Mouse (Mus musculus) neural tube, embryonic 11.5 days (tissue): ENCODE measurements around the gene Elk3. TPM values are rescaled to one million over a fixed set of nuclear protein-coding genes. Genes with fewer than 3 reads are reported as not detected.
A peak's percentile ranks its signal among the peaks of the same experiment; 100 is the strongest.

Experiments
- ATAC-seq: fragments of 200-750 bp; cut with Nextera tagmentation; 2 replicates; pipeline ENCODE4 v1.8.0; 2017; ENCODE audit warnings: moderate number of reproducible peaks, mild to moderate bottlenecking, moderate TSS enrichment, moderate library complexity; ENCODE audit not compliant: insufficient read depth, low FRiP score, low TSS enrichment
- DNase-seq: peaks from one replicate; pipeline ENCODE4 v3.0.0-alpha.2; 2015; ENCODE audit warnings: low spot score
- H3K27ac ChIP-seq: fragments of 300-500 bp; sonication (generic); 2 replicates; pipeline ENCODE4 v1.5.1; 2014; ENCODE audit warnings: low read depth, mild to moderate bottlenecking, low read length
- H3K27me3 ChIP-seq: fragments of 300-500 bp; sonication (generic); 2 replicates; pipeline ENCODE4 v1.6.1; 2014; ENCODE audit warnings: mild to moderate bottlenecking, low read length, mixed read lengths; ENCODE audit not compliant: control insufficient read depth, insufficient read depth
- H3K36me3 ChIP-seq: fragments of 300-500 bp; sonication (generic); 2 replicates; pipeline ENCODE4 v1.6.1; 2014; ENCODE audit warnings: mild to moderate bottlenecking, low read length, moderate library complexity, mixed read lengths; ENCODE audit not compliant: control insufficient read depth, insufficient read depth
- H3K4me1 ChIP-seq: fragments of 300-500 bp; sonication (generic); 2 replicates; pipeline ENCODE4 v1.6.1; 2014; ENCODE audit warnings: low read length, mixed read lengths; ENCODE audit not compliant: control insufficient read depth, insufficient read depth
- H3K4me2 ChIP-seq: fragments of 300-500 bp; sonication (generic); 2 replicates; pipeline ENCODE4 v1.6.1; 2014; ENCODE audit warnings: low read depth, mild to moderate bottlenecking, moderate library complexity
- H3K4me3 ChIP-seq: fragments of 300-500 bp; sonication (generic); 2 replicates; pipeline ENCODE4 v1.5.1; 2014; ENCODE audit warnings: low read depth, low read length
- H3K9ac ChIP-seq: fragments of 300-500 bp; sonication (generic); 2 replicates; pipeline ENCODE4 v1.6.1; 2014; ENCODE audit warnings: mild to moderate bottlenecking, low read length
- H3K9me3 ChIP-seq: fragments of 300-500 bp; sonication (generic); 2 replicates; pipeline ENCODE4 v1.6.1; 2016; ENCODE audit warnings: low read length; ENCODE audit not compliant: control insufficient read depth
- WGBS: fragments of 180-500 bp; shearing (Covaris S2); extraction: QIAGEN DNeasy Blood & Tissue Kit; methylation state at CpG from one replicate; pipeline ENCODE4 v1.1.7; 2014; 5-methylcytosine and 5-hydroxymethylcytosine counted together
- polyA plus RNA-seq: library from polyadenylated mRNA; unstranded; fragments of >200 nt; fragmentation: Nextera tagmentation; extraction: Ambion mirVana; gene quantifications from 2 replicates; pipeline ENCODE4 v1.2.1, GENCODE M21; 2014

The Elk3 gene
- polyA plus RNA-seq, 1 experiment from 2014 or later = 21.9 TPM

- Histone ChIP-seq H3K27me3 (no peaks in the 10 kb centered on the region), H3K9me3 (no peaks in the 10 kb centered on the region), H3K36me3 (no peaks in the 10 kb centered on the region), H3K4me1 (no peaks in the 10 kb centered on the region), H3K9ac (peak overlapping the region; percentile 86), H3K4me3 (peak overlapping the region; percentile 61), H3K4me2 (peak overlapping the region; percentile 87), H3K27ac (peak overlapping the region; percentile 74)
- DNase-seq (peak; percentile 60), ATAC-seq (peak; percentile 21; the same call in 1 of the 2 replicates)
- 0% methylated on average over 42 of the region's 43 CpGs for WGBS
Observed at GRCm38 (mm10) chr10:93309934-93310621, 857 bp downstream of the Elk3 start.

DNA sequence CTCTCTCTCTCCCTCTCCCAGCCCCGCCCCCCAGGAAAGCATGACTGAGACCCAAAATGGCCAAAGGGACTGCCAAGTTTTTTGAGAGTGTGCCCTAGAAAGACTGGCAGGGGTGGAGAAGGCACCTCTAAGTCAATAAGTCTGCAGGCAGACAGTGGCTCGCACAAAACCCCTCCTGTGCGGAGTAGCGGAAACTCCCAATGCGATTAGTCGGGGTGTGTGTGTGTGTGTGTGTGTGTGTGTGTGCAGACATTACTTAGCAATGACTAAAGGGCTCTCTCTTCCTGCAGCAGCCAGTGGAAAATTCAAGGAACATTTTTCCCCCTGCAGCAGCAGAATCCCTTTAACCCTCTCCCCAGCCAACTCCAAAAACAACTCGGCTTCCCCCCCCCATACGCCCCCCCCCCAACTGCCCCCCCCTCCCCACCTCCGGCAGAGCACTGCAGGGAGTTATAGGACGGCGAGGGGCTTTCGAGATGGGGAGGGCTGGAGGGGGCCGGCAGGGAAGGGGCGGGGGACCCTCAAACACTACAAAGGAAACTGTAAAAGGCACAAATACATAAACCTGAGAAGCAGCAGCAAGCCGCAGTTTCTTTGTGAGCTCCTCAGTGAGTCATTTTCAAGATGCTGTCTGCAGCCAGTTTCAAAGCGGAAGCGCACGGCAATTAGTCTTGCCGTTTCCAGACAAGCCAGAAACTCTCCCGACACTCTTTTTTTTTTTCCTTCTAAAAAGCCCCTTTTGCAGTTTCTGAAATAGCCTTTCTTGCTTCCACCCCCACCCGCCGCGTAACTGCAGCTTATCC is 1.6 kb downstream of the Elk3 start:
- peak; percentile 75 for DNase-seq
- H3K4me3 ChIP-seq = peak overlapping the region; percentile 61
- no peaks in the 10 kb centered on the region for H3K36me3 ChIP-seq
- no peak for ATAC-seq
- no peaks in the 10 kb centered on the region for H3K4me1 ChIP-seq
- H3K27ac ChIP-seq = peak overlapping the region; percentile 74
- H3K4me2 ChIP-seq = peak overlapping the region; percentile 87
- H3K27me3 ChIP-seq = no peaks in the 10 kb centered on the region
- 0% methylated on average over 19 of the region's 23 CpGs for WGBS
- peak overlapping the region; percentile 86 for H3K9ac ChIP-seq
- no peaks in the 10 kb centered on the region for H3K9me3 ChIP-seq

GRCm38 (mm10) chr10:93306367-93306766 is 4.6 kb downstream of the Elk3 start:
- Histone ChIP-seq H3K27ac (no peak overlapping the region), H3K4me1 (no peaks in the 10 kb centered on the region), H3K4me2 (no peak overlapping the region), H3K9ac (no peak overlapping the region), H3K36me3 (no peaks in the 10 kb centered on the region), H3K4me3 (no peak overlapping the region), H3K9me3 (no peaks in the 10 kb centered on the region), H3K27me3 (no peaks in the 10 kb centered on the region)
- ATAC-seq (no peak), DNase-seq (no peak)
- 84% methylated on average over 11 of the region's 11 CpGs for WGBS

- no peak overlapping the region for H3K4me2 ChIP-seq
- DNase-seq = no peak
- H3K9ac ChIP-seq = no peak overlapping the region
- H3K4me3 ChIP-seq = no peak overlapping the region
- no peak for ATAC-seq
- no peaks in the 10 kb centered on the region for H3K36me3 ChIP-seq
- 68% methylated on average over 6 of the region's 6 CpGs for WGBS
- no peaks in the 10 kb centered on the region for H3K9me3 ChIP-seq
- H3K27ac ChIP-seq = no peak overlapping the region
- no peaks in the 10 kb centered on the region for H3K4me1 ChIP-seq
- no peaks in the 10 kb centered on the region for H3K27me3 ChIP-seq
Observed at GRCm38 (mm10) chr10:93305946-93306345, 5.0 kb downstream of the Elk3 start.

DNA sequence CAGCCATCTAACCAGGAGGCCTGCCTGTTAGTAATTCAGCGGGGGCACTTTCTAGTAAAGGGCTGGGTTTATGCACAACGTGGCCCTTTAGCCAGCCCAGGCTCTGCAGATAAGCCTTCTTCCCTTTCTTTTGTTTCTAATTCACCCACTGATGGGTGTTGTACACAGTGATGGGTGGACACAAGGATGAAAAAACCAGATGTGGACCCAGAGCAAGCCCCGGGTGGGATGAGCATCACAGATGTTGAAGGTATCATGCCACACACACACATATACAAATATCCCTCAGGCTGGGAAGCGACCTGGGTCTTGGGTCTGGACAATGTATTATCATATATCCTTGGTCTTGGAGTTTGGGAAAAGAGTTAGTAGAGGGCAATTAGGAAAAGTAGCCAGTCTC is 7.7 kb downstream of the Elk3 start:
- 57% methylated on average over 4 of the region's 4 CpGs for WGBS
- no peaks in the 10 kb centered on the region for H3K4me1 ChIP-seq
- no peak for ATAC-seq

GRCm38 (mm10) chr10:93301831-93302230 is 9.1 kb downstream of the Elk3 start:
- 80% methylated on average over 8 of the region's 8 CpGs for WGBS
- H3K9me3 ChIP-seq = no peaks in the 10 kb centered on the region

More for the DNA sequence above, 7.7 kb downstream of the Elk3 start:
- Histone ChIP-seq H3K4me2 (no peak overlapping the region), H3K36me3 (no peaks in the 10 kb centered on the region), H3K27ac (no peak overlapping the region), H3K9ac (no peak overlapping the region), H3K27me3 (no peaks in the 10 kb centered on the region), H3K9me3 (no peaks in the 10 kb centered on the region), H3K4me3 (no peak overlapping the region)
- no peak for DNase-seq

GRCm38 (mm10) chr10:93298208-93298607 is 12.7 kb downstream of the Elk3 start:
- Histone ChIP-seq H3K9me3 (no peaks in the 10 kb centered on the region), H3K4me3 (no peak overlapping the region), H3K27ac (no peak overlapping the region), H3K36me3 (no peaks in the 10 kb centered on the region), H3K4me1 (no peaks in the 10 kb centered on the region), H3K27me3 (no peaks in the 10 kb centered on the region), H3K4me2 (no peak overlapping the region), H3K9ac (no peak overlapping the region)
- ATAC-seq (no peak), DNase-seq (no peak)
- 69% methylated on average over 7 of the region's 7 CpGs for WGBS

More at GRCm38 (mm10) chr10:93301831-93302230, 9.1 kb downstream of the Elk3 start:
- no peak overlapping the region for H3K4me3 ChIP-seq
- no peak overlapping the region for H3K4me2 ChIP-seq
- H3K27ac ChIP-seq = no peak overlapping the region
- no peak overlapping the region for H3K9ac ChIP-seq
- DNase-seq (no peak), ATAC-seq (no peak)
- no peaks in the 10 kb centered on the region for H3K27me3 ChIP-seq
- no peaks in the 10 kb centered on the region for H3K36me3 ChIP-seq
- H3K4me1 ChIP-seq = no peaks in the 10 kb centered on the region

- Histone ChIP-seq H3K9ac (no peak overlapping the region), H3K4me1 (no peaks in the 10 kb centered on the region), H3K27ac (no peak overlapping the region), H3K9me3 (no peaks in the 10 kb centered on the region), H3K27me3 (no peaks in the 10 kb centered on the region), H3K4me2 (no peak overlapping the region), H3K36me3 (no peaks in the 10 kb centered on the region), H3K4me3 (no peak overlapping the region)
- DNase-seq (no peak), ATAC-seq (no peak)
- WGBS = 49% methylated on average over 5 of the region's 5 CpGs
Observed at GRCm38 (mm10) chr10:93297774-93298173, 13.2 kb downstream of the Elk3 start.
